Mouse (Mus musculus): ENCODE results near the gene Ptgir. TPM values are rescaled to one million over a fixed set of nuclear protein-coding genes. Genes with fewer than 3 reads are reported as not detected.
A peak's percentile ranks its signal among the peaks of the same experiment; 100 is the strongest.

The Ptgir gene
- polyA plus RNA-seq, 1 experiment: 0.04 TPM

DNA sequence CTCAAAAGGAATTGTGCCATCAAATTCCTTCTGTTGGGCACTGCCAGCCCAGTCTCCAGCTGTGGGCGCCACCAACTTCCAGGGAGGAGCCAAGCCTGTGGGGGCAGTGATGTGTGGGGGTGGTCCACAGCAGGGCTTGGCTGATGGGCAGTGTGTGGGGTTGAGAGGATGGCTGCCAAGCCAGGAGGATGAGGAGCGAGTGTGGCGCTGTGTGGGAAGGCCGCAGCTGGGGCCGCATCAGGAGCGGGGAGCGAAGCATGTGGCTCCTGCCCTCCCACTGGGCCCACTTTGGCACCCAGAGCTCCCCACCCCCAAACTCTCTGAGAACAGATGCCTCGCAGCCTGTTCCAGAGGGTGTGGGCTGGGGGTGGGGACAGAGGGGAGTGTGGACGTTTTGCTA, 11.7 kb downstream of the Ptgir start:
- Histone ChIP-seq H3K27me3 (ENCODE audit: control insufficient read depth) (no peaks in the 10 kb centered on the region), H3K36me3 (ENCODE audit: control insufficient read depth) (peaks cover 86% of the 10 kb centered on the region), H3K4me1 (ENCODE audit: control insufficient read depth) (peaks cover 47% of the 10 kb centered on the region), H3K4me3 (replicated peaks) (no peak overlapping the region), H3K9me3 (ENCODE audit: control insufficient read depth, low read length) (no peaks in the 10 kb centered on the region)
- TF ChIP-seq TAL1 (IDR thresholded peaks at IDR 0.05; ENCODE audit: low read length): no peak
- no peak for TF ChIP-seq GATA1 (IDR thresholded peaks at IDR 0.05; ENCODE audit: low read length)

DNA sequence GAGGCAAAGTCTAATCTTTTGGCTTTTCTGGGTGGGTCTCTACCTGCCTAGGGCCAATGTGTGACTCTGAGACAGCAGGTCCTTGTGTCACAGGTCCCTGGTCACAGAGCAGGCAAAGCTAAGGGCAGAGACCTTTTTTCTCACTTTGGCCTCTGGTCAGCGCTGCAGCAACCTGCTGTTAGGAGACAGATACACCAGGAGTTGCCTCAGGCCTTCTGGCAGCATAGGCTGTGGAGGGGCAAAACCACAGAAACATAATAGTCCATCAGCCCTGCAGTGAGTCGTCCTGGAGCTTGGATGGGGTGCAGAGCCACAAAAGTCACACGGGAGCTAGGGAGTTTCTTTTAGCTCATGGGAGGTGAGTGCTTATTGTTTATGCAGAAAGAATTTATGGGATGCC, 12.4 kb downstream of the Ptgir start:
- Histone ChIP-seq H3K4me3 (replicated peaks) (no peak overlapping the region), H3K27me3 (ENCODE audit: control insufficient read depth) (no peaks in the 10 kb centered on the region), H3K4me1 (ENCODE audit: control insufficient read depth) (peaks cover 48% of the 10 kb centered on the region), H3K36me3 (ENCODE audit: control insufficient read depth) (peaks cover 86% of the 10 kb centered on the region), H3K9me3 (ENCODE audit: control insufficient read depth, low read length) (no peaks in the 10 kb centered on the region)
- TF ChIP-seq TAL1 (IDR thresholded peaks at IDR 0.05; ENCODE audit: low read length) (no peak), GATA1 (IDR thresholded peaks at IDR 0.05; ENCODE audit: low read length) (no peak)

DNA sequence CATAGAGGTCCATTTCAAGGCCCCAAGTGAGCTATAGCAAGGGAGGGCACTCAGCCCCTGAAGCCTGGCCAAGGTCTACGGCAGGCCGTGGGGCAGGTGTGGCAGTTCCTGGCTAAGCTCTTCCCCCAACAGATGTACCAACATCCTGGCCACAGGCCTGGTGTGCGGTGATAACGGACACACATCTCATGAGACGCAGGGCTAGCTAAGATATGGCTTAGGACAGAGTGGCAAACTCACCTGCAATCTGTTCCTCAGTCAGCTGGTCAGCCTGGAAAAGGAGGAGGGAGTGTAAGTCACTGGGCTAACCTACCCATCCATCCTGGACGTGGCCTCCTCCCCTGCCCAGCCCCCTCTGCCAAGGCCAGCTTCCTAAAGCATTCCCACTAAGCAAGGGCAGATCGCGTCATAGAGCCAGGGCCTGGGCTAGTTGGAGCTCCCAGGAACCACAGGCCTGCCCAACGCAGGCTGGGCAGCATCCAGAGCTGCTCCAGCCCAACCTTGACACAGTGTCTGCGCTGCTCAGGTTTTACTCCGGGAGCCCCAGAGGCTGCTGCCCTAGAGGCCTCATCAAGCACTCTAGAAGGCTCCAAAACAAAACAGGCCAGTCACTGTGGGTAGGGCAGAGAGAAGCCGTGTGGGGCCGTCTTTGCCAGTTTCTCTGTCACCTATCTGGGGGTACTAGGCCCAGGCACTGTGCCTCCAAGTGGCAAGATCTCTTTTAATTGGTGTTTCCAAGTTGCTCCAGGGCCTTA, 13.3 kb downstream of the Ptgir start:
- Histone ChIP-seq H3K4me3 (replicated peaks) (peak overlapping the region; percentile 24), H3K27me3 (ENCODE audit: control insufficient read depth) (no peaks in the 10 kb centered on the region), H3K4me1 (ENCODE audit: control insufficient read depth) (peaks cover 52% of the 10 kb centered on the region), H3K9me3 (ENCODE audit: control insufficient read depth, low read length) (no peaks in the 10 kb centered on the region), H3K36me3 (ENCODE audit: control insufficient read depth) (peaks cover 78% of the 10 kb centered on the region)
- TF ChIP-seq TAL1 (IDR thresholded peaks at IDR 0.05; ENCODE audit: low read length): peak; percentile 62
- no peak for TF ChIP-seq GATA1 (IDR thresholded peaks at IDR 0.05; ENCODE audit: low read length)

DNA sequence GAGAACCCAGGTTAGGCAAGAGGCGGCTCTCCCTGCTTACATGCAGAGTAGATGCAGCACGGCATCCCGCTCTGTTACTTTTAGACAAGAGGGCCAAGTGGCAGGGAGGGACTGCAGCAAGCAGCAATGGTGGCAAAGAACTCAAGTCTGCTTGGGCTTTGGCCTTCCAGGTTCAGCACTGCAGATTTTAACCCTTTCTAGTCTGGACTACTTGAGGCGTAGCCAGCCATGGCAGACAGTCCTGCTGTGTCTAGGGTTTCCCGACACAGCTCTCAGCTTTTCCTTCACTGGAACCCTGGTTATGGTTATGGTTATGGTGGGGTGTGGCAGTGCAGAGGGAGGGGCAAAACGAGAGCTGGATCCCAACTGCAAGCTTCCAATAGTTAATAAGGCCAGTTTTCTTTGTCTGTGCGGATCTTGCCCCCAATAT, 13.9 kb downstream of the Ptgir start:
- TF ChIP-seq TAL1 (IDR thresholded peaks at IDR 0.05; ENCODE audit: low read length) (no peak), GATA1 (IDR thresholded peaks at IDR 0.05; ENCODE audit: low read length) (no peak)
- H3K27me3 ChIP-seq (ENCODE audit: control insufficient read depth): no peaks in the 10 kb centered on the region
- H3K9me3 ChIP-seq (ENCODE audit: control insufficient read depth, low read length): no peaks in the 10 kb centered on the region
- H3K4me3 ChIP-seq (replicated peaks): peak overlapping the region; percentile 1
- H3K36me3 ChIP-seq (ENCODE audit: control insufficient read depth): peaks cover 72% of the 10 kb centered on the region
- H3K4me1 ChIP-seq (ENCODE audit: control insufficient read depth): peaks cover 56% of the 10 kb centered on the region

DNA sequence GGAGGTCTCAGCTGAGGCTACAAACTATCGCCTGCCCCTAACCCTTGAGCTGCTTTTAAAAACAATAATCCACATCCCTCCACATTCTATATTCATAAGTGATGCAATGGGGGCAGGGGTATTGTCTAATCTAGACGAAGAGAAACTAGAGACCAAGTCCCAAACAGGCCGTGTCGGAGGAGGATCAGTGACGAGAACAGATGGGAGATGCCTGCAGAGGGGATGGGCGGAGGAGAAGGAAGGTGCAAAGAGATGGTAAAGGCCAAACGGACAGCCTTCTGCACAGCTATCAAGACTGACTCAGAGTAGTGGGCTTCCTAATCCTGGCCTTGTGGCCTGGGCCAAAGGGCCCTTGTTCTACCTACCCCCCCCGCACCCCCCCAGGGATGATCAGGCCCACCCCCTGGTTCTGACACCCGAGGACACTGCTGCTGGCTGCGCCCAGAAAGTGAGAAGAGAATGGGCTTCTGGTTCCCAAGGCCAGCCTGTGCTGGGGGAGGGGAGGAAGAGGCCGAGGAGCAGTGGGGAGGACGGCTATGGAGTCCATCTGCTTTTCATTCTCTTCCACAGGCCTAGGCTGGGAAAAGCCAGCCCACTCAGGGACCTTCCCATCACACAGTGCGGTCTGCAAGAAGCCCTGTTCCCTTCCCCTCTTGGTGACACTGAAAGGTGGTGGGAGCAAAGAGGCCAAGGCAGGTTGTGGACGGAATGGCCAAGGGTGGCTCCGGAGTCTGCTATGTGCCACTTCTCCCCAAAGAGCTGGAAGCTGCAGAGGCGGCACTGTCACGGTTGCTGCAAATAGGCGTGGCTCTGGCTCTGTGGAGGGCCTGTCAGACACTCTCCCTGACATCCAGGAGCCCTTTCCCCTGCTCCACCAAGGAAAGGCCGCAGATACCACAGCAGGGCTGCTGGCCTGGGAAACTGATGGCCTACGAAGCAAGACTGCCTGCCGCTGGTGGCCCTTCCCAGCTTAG, 14.8 kb downstream of the Ptgir start:
- Histone ChIP-seq H3K36me3 (ENCODE audit: control insufficient read depth) (peaks cover 63% of the 10 kb centered on the region), H3K9me3 (ENCODE audit: control insufficient read depth, low read length) (no peaks in the 10 kb centered on the region), H3K27me3 (ENCODE audit: control insufficient read depth) (no peaks in the 10 kb centered on the region), H3K4me1 (ENCODE audit: control insufficient read depth) (peaks cover 56% of the 10 kb centered on the region), H3K4me3 (replicated peaks) (peak overlapping the region; percentile 98)
- no peak for TF ChIP-seq TAL1 (IDR thresholded peaks at IDR 0.05; ENCODE audit: low read length)
- TF ChIP-seq GATA1 (IDR thresholded peaks at IDR 0.05; ENCODE audit: low read length): no peak

DNA sequence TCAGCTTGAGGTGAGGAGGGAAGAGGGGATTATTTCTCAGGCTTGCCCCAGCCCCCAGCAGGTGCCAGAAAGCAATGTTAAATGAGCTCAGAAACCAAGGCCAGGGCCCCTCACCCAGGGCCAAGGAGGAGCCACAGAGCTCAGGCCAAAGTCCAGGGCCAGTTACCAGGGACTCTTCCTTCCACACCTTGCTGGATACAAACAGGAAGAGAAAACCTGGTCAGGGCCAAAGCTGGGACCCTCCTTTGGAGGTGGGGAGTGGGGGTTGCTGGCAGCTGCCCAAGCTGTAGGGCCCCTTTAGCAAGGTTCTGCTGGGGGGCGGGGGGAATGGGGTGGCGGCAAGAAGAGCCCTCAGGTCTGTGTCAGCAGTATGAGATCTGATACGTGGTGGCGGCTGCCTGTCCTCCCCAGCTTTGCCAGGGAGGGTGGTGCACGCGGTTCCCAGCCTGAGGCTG, 15.6 kb downstream of the Ptgir start:
- peaks cover 55% of the 10 kb centered on the region for H3K36me3 ChIP-seq (ENCODE audit: control insufficient read depth)
- peak overlapping the region; percentile 98 for H3K4me3 ChIP-seq (replicated peaks)
- H3K27me3 ChIP-seq (ENCODE audit: control insufficient read depth): no peaks in the 10 kb centered on the region
- no peak for TF ChIP-seq TAL1 (IDR thresholded peaks at IDR 0.05; ENCODE audit: low read length)
- no peak for TF ChIP-seq GATA1 (IDR thresholded peaks at IDR 0.05; ENCODE audit: low read length)
- no peaks in the 10 kb centered on the region for H3K9me3 ChIP-seq (ENCODE audit: control insufficient read depth, low read length)
- peaks cover 56% of the 10 kb centered on the region for H3K4me1 ChIP-seq (ENCODE audit: control insufficient read depth)

DNA sequence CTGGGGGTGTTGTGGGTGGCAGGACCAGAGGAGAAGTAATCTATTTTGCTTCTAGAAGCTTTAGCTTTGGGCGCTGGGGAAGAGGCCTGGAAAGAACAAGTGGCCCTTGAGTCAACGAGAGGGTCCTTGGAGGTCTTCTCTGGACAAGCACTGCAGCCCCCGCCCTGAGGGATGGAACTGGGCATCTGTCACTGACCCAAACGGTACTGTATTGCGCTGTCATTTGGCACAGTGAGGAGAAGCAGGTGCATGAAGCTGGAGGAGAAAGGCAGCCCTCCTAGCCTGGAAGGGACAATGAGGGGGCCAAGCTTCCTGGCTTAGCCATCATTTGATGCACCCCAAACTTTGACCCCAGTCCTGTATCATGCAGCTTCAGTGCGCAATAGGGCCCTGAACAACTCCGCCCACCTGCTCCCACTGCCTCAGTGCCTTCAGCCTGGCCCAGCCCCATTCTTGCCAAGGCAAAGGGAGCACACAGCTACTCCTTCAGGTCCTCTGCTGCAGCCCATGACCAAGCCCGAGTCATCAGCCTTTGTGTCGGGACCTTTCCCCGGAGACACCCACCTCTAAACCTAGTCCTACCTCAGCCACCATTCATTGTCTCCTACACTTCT, 16.2 kb downstream of the Ptgir start:
- TF ChIP-seq GATA1 (IDR thresholded peaks at IDR 0.05; ENCODE audit: low read length) (no peak), TAL1 (IDR thresholded peaks at IDR 0.05; ENCODE audit: low read length) (no peak)
- no peaks in the 10 kb centered on the region for H3K27me3 ChIP-seq (ENCODE audit: control insufficient read depth)
- H3K9me3 ChIP-seq (ENCODE audit: control insufficient read depth, low read length): no peaks in the 10 kb centered on the region
- peaks cover 56% of the 10 kb centered on the region for H3K4me1 ChIP-seq (ENCODE audit: control insufficient read depth)
- H3K36me3 ChIP-seq (ENCODE audit: control insufficient read depth): peaks cover 49% of the 10 kb centered on the region
- peak overlapping the region; percentile 98 for H3K4me3 ChIP-seq (replicated peaks)

DNA sequence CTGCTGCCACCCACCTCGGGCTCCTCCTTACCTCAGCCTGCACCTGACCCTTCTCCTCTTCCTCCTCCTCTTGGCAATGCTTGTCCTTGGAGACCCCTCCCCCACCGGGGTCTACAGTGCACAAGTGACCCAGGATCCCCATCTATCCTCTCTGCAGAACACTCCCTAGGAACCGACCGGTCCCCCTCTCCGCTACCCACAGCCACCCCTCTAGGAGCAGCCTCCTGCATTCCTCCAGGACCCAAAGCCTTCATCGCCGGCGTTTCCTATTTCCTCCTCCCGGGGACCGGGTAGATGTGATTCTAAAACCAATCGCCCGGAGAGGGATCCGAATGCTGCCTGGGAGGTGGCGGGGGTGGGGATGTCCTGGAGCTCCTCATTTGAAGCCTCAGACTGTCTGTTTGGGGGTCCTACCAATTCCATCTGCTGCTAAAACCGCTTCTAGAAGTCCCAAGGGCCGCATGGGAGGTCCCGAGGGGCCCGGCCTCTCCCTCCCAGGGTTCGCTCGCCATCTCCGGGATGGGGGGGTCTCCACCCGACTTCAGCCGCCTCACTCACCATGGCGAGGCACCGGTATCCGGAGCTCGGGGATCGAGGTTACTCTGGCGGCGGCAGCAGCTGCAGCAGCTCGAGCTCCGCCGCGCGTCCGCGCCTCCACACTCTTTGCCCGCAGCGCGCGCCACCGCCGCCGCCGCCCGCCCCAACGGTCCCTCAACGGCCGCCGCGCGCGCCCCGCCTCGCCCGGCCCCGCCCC, 17.2 kb downstream of the Ptgir start:
- H3K4me3 ChIP-seq (replicated peaks): peak overlapping the region; percentile 98
- peaks cover 55% of the 10 kb centered on the region for H3K4me1 ChIP-seq (ENCODE audit: control insufficient read depth)
- no peak for TF ChIP-seq GATA1 (IDR thresholded peaks at IDR 0.05; ENCODE audit: low read length)
- TF ChIP-seq TAL1 (IDR thresholded peaks at IDR 0.05; ENCODE audit: low read length): no peak
- H3K27me3 ChIP-seq (ENCODE audit: control insufficient read depth): no peaks in the 10 kb centered on the region
- no peaks in the 10 kb centered on the region for H3K9me3 ChIP-seq (ENCODE audit: control insufficient read depth, low read length)
- peaks cover 39% of the 10 kb centered on the region for H3K36me3 ChIP-seq (ENCODE audit: control insufficient read depth)
